ENCODE assay signal across 8 mouse cellular contexts in genomic region chr1:58802322-58803273, GRCm38 (mm10). TPM values are rescaled to one million over a fixed set of nuclear protein-coding genes. Genes with fewer than 3 reads are reported as not detected.
A peak's percentile ranks its signal among the peaks of the same experiment; 100 is the strongest.
DNase-seq lines count a peak whose midpoint lies in the region; ATAC-seq and TF ChIP-seq lines count a peak whose summit lies in the region.

No protein-coding gene starts in this region.

- ATAC-seq in limb, embryonic 15.5 days (ENCODE audit: insufficient number of reproducible peaks, low FRiP score, low TSS enrichment, low read depth), result no peak

- 58% methylated on average over 18 of the region's 18 CpGs for WGBS in limb, embryonic 15.5 days
- WGBS in midbrain, embryonic 10.5 days, result 89% methylated on average over 18 of the region's 18 CpGs

- H3K9ac ChIP-seq in limb, embryonic 15.5 days, result no peak overlapping the region

- peak overlapping the region; percentile 66 for H3K27ac ChIP-seq in left cerebral cortex, adult 2 months
- 0 out of 2 replicates have a peak overlapping the region, but pooled peaks have one; percentile 33 for H3K27ac ChIP-seq in limb, embryonic 15.5 days
- no peak overlapping the region for H3K27ac ChIP-seq in midbrain, embryonic 10.5 days (replicated peaks)

- peaks cover 5% of the 10 kb centered on the region for H3K4me1 ChIP-seq in limb, embryonic 15.5 days
- H3K4me1 ChIP-seq in midbrain, embryonic 10.5 days, result no peaks in the 10 kb centered on the region

- H3K4me3 ChIP-seq in left cerebral cortex, adult 2 months, result peak overlapping the region; percentile 11
- no peak overlapping the region for H3K4me3 ChIP-seq in limb, embryonic 15.5 days
- no peak overlapping the region for H3K4me3 ChIP-seq in midbrain, embryonic 10.5 days

- no peak for DNase-seq in left cerebral cortex, adult 2 months (ENCODE audit: extremely low spot score in 1 of 2, low spot score in 2 of 2)
- DNase-seq in left cerebral cortex, adult 8-10 months (ENCODE audit: low spot score in 2 of 2), result no peak
- DNase-seq in adrenal gland, postnatal 14 days, result peak; percentile 61
- DNase-seq in heart, postnatal 10 days, result peak; percentile 66 to 69
- peak; percentile 69 to 74 for DNase-seq in natural killer cell, adult 2 months (ENCODE audit: low spot score in 2 of 2)
- DNase-seq in thymus, postnatal 36 days, result peak; percentile 87 to 89
- DNase-seq in midbrain, embryonic 10.5 days (ENCODE audit: low spot score), result no peak

- intact Hi-C loops in left cerebral cortex, adult 2 months (cut with DNase I), result no loop called here
- intact Hi-C loops in heart, postnatal 10 days (cut with DNase I), result no loop called here

- TF ChIP-seq CTCF in left cerebral cortex, adult 2 months (IDR thresholded peaks at IDR 0.05), result peak; percentile 47

- no peaks in the 10 kb centered on the region for H3K27me3 ChIP-seq in limb, embryonic 15.5 days
- no peaks in the 10 kb centered on the region for H3K27me3 ChIP-seq in midbrain, embryonic 10.5 days (ENCODE audit: low read depth, poor library complexity, severe bottlenecking)

- H3K4me2 ChIP-seq in limb, embryonic 15.5 days, result no peak overlapping the region

- no peaks in the 10 kb centered on the region for H3K9me3 ChIP-seq in limb, embryonic 15.5 days
- H3K9me3 ChIP-seq in midbrain, embryonic 10.5 days (replicated peaks), result no peaks in the 10 kb centered on the region

- H3K36me3 ChIP-seq in limb, embryonic 15.5 days, result peaks cover 8% of the 10 kb centered on the region; the same call in 1 of the 2 replicates
- H3K36me3 ChIP-seq in midbrain, embryonic 10.5 days, result no peaks in the 10 kb centered on the region

RNA-seq across cellular contexts. Expression of gene Casp8, which starts 7.4 kb away (rescaled TPM):
- total RNA-seq in left cerebral cortex, adult 2 months (2021), result 1 to 10 TPM; 1.8 to 2.9 TPM
- 1 to 10 TPM; 2.0 to 4.2 (median 3.1) TPM for total RNA-seq in left cerebral cortex, adult 8-10 months (2022)
- total RNA-seq in adrenal gland, postnatal 14 days (2021), result 20.2 and 25.4 TPM in 2 replicates
- 10 to 100 TPM; 12.6 to 16.3 TPM for total RNA-seq in heart, postnatal 10 days (2021)
- 38.3 and 38.9 TPM in 2 replicates for polyA plus RNA-seq in limb, embryonic 15.5 days (2015; fragmentation: Nextera tagmentation; extraction: Ambion mirVana)
- 10.0 TPM in 2 replicates for polyA plus RNA-seq in midbrain, embryonic 10.5 days (2016; fragmentation: Nextera tagmentation; extraction: Ambion mirVana)

Comparison
In these comparisons a context has a peak if more than half of its experiments do, and no peak if none do; other contexts are left out.
1. DNase-seq: peak in adrenal gland, postnatal 14 days (single experiment), heart, postnatal 10 days (2 of 2), natural killer cell, adult 2 months (2 of 2) and thymus, postnatal 36 days (2 of 2); none in left cerebral cortex, adult 2 months (0 of 2), left cerebral cortex, adult 8-10 months (0 of 2) and midbrain, embryonic 10.5 days (single experiment).